Mouse (Mus musculus): ENCODE data around the gene Myo1b. TPM values are rescaled to one million over a fixed set of nuclear protein-coding genes. Genes with fewer than 3 reads are reported as not detected.

The Myo1b gene
- polyA plus RNA-seq, 1 experiment from 2014 or later = 33.5 TPM

DNA sequence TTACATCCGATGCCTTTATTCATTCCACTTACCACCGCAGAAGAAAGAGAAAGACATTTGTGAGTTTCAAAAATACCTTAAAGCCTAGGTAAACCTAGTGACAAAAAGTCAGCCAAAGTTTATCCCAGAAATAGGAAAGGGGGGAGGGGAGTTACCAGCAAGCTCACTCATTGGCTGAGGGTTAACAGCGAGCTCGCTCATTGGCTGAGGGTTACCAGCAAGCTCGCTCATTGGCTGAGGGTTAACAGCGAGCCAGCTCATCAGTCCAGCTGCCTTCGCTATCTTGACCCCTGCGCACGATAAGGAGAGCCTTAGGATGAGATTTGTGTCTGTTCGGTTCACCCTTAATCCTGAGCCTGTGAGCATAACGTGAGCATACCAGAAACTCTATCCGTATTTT is 6.9 kb upstream of the Myo1b start:
- H3K4me3 ChIP-seq = peak overlapping the region; percentile 29

DNA sequence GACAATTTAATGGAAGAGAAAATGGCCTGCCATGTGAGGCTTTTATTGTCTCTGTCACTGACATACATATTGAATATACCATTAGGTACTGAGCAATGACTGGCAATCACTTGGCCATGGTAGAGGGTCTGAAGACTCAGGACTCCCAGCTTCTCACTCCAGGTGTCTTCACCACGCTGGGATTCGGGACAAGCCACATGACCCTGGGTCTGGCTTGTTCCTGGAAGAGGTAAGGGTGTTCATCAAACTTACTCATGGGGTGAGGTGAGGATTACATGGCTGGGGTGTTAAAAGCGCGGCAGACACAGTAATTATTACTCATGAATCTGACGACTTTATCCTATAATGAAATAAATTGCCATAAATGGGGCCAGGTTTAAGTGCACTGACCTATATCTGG is 405 bp upstream of the Myo1b start:
- Histone ChIP-seq H3K9ac (peak overlapping the region; percentile 96), H3K4me1 (peaks cover 34% of the 10 kb centered on the region), H3K4me2 (peak overlapping the region; percentile 87), H3K4me3 (peak overlapping the region; percentile 86), H3K9me3 (no peaks in the 10 kb centered on the region), H3K36me3 (no peaks in the 10 kb centered on the region), H3K27me3 (replicated peaks) (no peaks in the 10 kb centered on the region), H3K27ac (replicated peaks) (no peak overlapping the region)
- 48% methylated on average over 5 of the region's 5 CpGs for WGBS
- ATAC-seq (ENCODE audit: extremely low read depth, insufficient number of reproducible peaks, low FRiP score, low TSS enrichment) = no peak

More for the DNA sequence above, 6.9 kb upstream of the Myo1b start:
- Histone ChIP-seq H3K9me3 (no peaks in the 10 kb centered on the region), H3K27me3 (replicated peaks) (no peaks in the 10 kb centered on the region), H3K4me1 (peaks cover 9% of the 10 kb centered on the region), H3K4me2 (peak overlapping the region; percentile 62), H3K9ac (no peak overlapping the region), H3K27ac (replicated peaks) (no peak overlapping the region), H3K36me3 (no peaks in the 10 kb centered on the region)
- 14% methylated on average over 12 of the region's 12 CpGs for WGBS
- no peak for ATAC-seq (ENCODE audit: extremely low read depth, insufficient number of reproducible peaks, low FRiP score, low TSS enrichment)

GRCm38 (mm10) chr1:51915051-51915575 is 758 bp downstream of the Myo1b start:
- H3K4me2 ChIP-seq = peak overlapping the region; percentile 87
- peak overlapping the region; percentile 86 for H3K4me3 ChIP-seq
- peak overlapping the region; percentile 96 for H3K9ac ChIP-seq
- under 1% methylated on average over 33 of the region's 33 CpGs for WGBS
- H3K4me1 ChIP-seq = peaks cover 43% of the 10 kb centered on the region
- no peaks in the 10 kb centered on the region for H3K27me3 ChIP-seq (replicated peaks)
- peaks cover 4% of the 10 kb centered on the region for H3K36me3 ChIP-seq
- peak overlapping the region; percentile 88 for H3K27ac ChIP-seq (replicated peaks)
- no peaks in the 10 kb centered on the region for H3K9me3 ChIP-seq
- ATAC-seq (ENCODE audit: extremely low read depth, insufficient number of reproducible peaks, low FRiP score, low TSS enrichment) = peak; percentile 48; the same call in 1 of the 2 replicates

- H3K4me2 ChIP-seq = peak overlapping the region; percentile 87
- H3K4me1 ChIP-seq = peaks cover 53% of the 10 kb centered on the region
- H3K4me3 ChIP-seq = peak overlapping the region; percentile 86; the same call in 1 of the 2 replicates
- no peak overlapping the region for H3K27ac ChIP-seq (replicated peaks)
- H3K9me3 ChIP-seq = no peaks in the 10 kb centered on the region
- peaks cover 6% of the 10 kb centered on the region for H3K36me3 ChIP-seq
- H3K9ac ChIP-seq = no peak overlapping the region; the same call in 1 of the 2 replicates
- no peaks in the 10 kb centered on the region for H3K27me3 ChIP-seq (replicated peaks)
- ATAC-seq (ENCODE audit: extremely low read depth, insufficient number of reproducible peaks, low FRiP score, low TSS enrichment) = no peak
- WGBS = 70% methylated on average over 3 of the region's 3 CpGs
Measured at GRCm38 (mm10) chr1:51914095-51914494, 1.8 kb downstream of the Myo1b start.

- H3K36me3 ChIP-seq = peaks cover 6% of the 10 kb centered on the region
- H3K27me3 ChIP-seq (replicated peaks) = no peaks in the 10 kb centered on the region
- WGBS = 30% methylated on average over 14 of the region's 14 CpGs
- H3K27ac ChIP-seq (replicated peaks) = peak overlapping the region; percentile 36
- peaks cover 59% of the 10 kb centered on the region for H3K4me1 ChIP-seq
- no peaks in the 10 kb centered on the region for H3K9me3 ChIP-seq
- no peak for ATAC-seq (ENCODE audit: extremely low read depth, insufficient number of reproducible peaks, low FRiP score, low TSS enrichment)
- H3K9ac ChIP-seq = peak overlapping the region; percentile 40; the same call in 1 of the 2 replicates
- H3K4me2 ChIP-seq = peak overlapping the region; percentile 87
- H3K4me3 ChIP-seq = peak overlapping the region; percentile 86; the same call in 1 of the 2 replicates
Measured at GRCm38 (mm10) chr1:51913071-51913814, 2.6 kb downstream of the Myo1b start.

- Histone ChIP-seq H3K9ac (no peak overlapping the region), H3K27ac (replicated peaks) (peak overlapping the region; percentile 24; the same call in 1 of the 2 replicates), H3K4me2 (no peak overlapping the region), H3K27me3 (replicated peaks) (no peaks in the 10 kb centered on the region), H3K9me3 (no peaks in the 10 kb centered on the region), H3K4me1 (peaks cover 78% of the 10 kb centered on the region), H3K4me3 (no peak overlapping the region), H3K36me3 (peaks cover 6% of the 10 kb centered on the region)
- 25% methylated on average over 4 of the region's 4 CpGs for WGBS
- ATAC-seq (ENCODE audit: extremely low read depth, insufficient number of reproducible peaks, low FRiP score, low TSS enrichment) = no peak
Measured at GRCm38 (mm10) chr1:51911331-51911730, 4.5 kb downstream of the Myo1b start.

- Histone ChIP-seq H3K9ac (no peak overlapping the region), H3K9me3 (no peaks in the 10 kb centered on the region), H3K36me3 (peaks cover 6% of the 10 kb centered on the region), H3K27me3 (replicated peaks) (no peaks in the 10 kb centered on the region), H3K27ac (replicated peaks) (no peak overlapping the region), H3K4me3 (no peak overlapping the region), H3K4me1 (peaks cover 77% of the 10 kb centered on the region), H3K4me2 (no peak overlapping the region)
- 76% methylated on average over 2 of the region's 2 CpGs for WGBS
- no peak for ATAC-seq (ENCODE audit: extremely low read depth, insufficient number of reproducible peaks, low FRiP score, low TSS enrichment)
Measured at GRCm38 (mm10) chr1:51909204-51909603, 6.7 kb downstream of the Myo1b start.

DNA sequence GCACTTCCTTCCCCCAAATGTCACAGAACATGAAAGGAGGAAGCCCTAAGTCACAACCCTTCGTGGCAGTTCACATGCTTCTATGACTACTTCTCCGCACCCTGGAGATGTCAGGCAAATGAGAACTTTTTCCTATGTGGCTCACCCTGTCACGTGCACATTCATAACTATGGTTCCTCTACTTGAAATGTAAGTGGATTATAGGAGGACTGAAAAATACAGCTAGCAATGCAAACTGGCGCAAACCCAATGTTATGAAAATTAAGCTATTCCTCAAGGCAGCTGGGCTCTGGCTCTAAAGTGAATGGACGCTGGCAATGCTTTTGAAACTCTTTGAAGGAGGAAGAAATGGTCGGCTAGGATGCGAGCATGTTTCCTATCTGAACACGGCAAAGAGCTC is 8.1 kb downstream of the Myo1b start:
- no peak overlapping the region for H3K4me3 ChIP-seq
- H3K4me1 ChIP-seq = peaks cover 76% of the 10 kb centered on the region
- ATAC-seq (ENCODE audit: extremely low read depth, insufficient number of reproducible peaks, low FRiP score, low TSS enrichment) = no peak
- H3K4me2 ChIP-seq = 0 out of 2 replicates have a peak overlapping the region, but pooled peaks have one; percentile 13
- peak overlapping the region; percentile 28; the same call in 1 of the 2 replicates for H3K9ac ChIP-seq
- H3K27ac ChIP-seq (replicated peaks) = peak overlapping the region; percentile 5; the same call in 1 of the 2 replicates
- peaks cover 6% of the 10 kb centered on the region for H3K36me3 ChIP-seq
- 33% methylated on average over 8 of the region's 8 CpGs for WGBS
- H3K27me3 ChIP-seq (replicated peaks) = no peaks in the 10 kb centered on the region
- no peaks in the 10 kb centered on the region for H3K9me3 ChIP-seq

DNA sequence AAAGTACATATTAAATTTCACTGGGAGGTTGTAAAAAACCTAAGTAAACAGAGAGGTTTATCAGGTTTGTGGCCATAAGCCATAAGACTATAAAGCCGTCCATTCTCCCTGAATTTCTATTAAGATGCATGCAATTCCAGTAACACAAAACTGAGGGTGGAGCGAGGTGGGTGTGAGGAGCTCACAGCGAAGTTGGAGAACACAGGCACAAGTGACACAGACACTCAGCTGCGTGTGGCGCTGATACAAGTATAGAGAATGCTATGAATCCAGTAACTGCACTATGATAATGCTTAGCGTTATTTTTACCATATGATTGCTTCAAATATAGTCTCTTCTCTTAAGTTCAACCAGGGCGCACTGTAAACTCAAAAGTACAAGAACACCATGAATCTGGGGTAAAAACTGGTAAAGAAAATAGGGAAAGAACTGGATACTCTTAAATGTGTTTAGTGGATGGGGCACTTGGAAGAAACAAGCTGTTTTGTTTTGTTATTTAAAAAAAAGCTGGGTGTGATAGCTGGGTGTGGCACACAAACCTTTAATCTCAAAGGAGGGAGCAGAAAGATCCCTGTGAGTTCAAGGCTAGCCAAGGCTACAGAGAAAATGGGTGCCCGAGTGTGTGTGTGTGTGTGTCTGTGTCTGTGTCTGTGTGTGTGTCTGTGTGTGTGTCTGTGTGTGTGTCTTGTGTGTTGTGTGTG is 9.5 kb downstream of the Myo1b start:
- no peak overlapping the region for H3K27ac ChIP-seq (replicated peaks)
- no peaks in the 10 kb centered on the region for H3K9me3 ChIP-seq
- H3K36me3 ChIP-seq = peaks cover 6% of the 10 kb centered on the region
- no peak for ATAC-seq (ENCODE audit: extremely low read depth, insufficient number of reproducible peaks, low FRiP score, low TSS enrichment)
- H3K4me1 ChIP-seq = peaks cover 70% of the 10 kb centered on the region
- H3K9ac ChIP-seq = no peak overlapping the region
- WGBS = 84% methylated on average over 8 of the region's 8 CpGs
- H3K4me2 ChIP-seq = no peak overlapping the region
- no peak overlapping the region for H3K4me3 ChIP-seq
- H3K27me3 ChIP-seq (replicated peaks) = no peaks in the 10 kb centered on the region

DNA sequence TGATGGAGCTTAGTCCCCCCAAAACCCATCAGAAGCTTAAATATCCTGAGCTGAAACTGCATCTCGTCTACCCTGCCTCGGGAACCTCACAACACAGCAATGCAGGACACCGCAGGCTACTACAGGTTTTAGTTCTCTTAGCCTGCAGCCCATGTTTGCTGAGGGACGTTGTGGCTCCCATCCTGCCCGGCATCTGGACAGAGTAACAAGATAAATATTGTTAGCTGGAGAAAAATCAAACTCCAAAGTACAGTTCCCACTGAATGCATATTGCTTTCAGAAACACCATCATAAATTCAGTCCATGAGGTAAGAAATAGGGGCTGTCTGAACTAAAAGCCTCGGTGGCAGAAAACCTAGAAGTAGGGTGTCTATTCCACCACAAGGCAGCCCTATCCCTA is 10.8 kb downstream of the Myo1b start:
- H3K27ac ChIP-seq (replicated peaks) = no peak overlapping the region
- no peak overlapping the region for H3K4me2 ChIP-seq
- ATAC-seq (ENCODE audit: extremely low read depth, insufficient number of reproducible peaks, low FRiP score, low TSS enrichment) = no peak
- peaks cover 60% of the 10 kb centered on the region for H3K4me1 ChIP-seq
- no peaks in the 10 kb centered on the region for H3K9me3 ChIP-seq
- no peaks in the 10 kb centered on the region for H3K27me3 ChIP-seq (replicated peaks)
- no peak overlapping the region for H3K4me3 ChIP-seq
- 78% methylated on average over 6 of the region's 6 CpGs for WGBS
- no peak overlapping the region for H3K9ac ChIP-seq
- peaks cover 5% of the 10 kb centered on the region; the same call in 1 of the 2 replicates for H3K36me3 ChIP-seq

DNA sequence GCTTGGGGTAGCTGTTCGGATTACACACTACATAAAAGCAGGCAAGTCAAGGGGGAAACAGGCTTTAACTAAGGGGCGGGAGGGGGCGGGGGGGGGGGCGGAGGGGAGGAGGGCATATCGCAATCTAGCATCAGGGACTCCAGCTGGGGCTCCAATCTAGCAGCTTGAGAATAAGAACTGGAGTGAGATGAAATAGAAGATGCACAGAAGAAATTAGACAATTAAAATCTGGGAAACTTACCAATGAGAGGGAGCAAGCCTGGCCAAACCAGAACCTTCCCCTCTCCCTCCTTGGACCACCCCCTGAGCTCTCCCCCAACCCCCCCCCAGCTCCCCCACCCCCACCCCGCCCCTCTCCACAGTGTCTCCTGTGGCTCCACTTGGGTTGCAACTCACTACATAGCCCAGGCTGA is 18.7 kb downstream of the Myo1b start:
- peaks cover 35% of the 10 kb centered on the region for H3K4me1 ChIP-seq
- H3K4me3 ChIP-seq = no peak overlapping the region
- no peak overlapping the region for H3K27ac ChIP-seq (replicated peaks)
- 0 out of 2 replicates have a peak, but pooled peaks cover 3% of the 10 kb centered on the region for H3K36me3 ChIP-seq
- no peaks in the 10 kb centered on the region for H3K9me3 ChIP-seq
- no peak for ATAC-seq (ENCODE audit: extremely low read depth, insufficient number of reproducible peaks, low FRiP score, low TSS enrichment)
- no peaks in the 10 kb centered on the region for H3K27me3 ChIP-seq (replicated peaks)
- 72% methylated on average over 5 of the region's 6 CpGs for WGBS
- H3K9ac ChIP-seq = no peak overlapping the region
- no peak overlapping the region for H3K4me2 ChIP-seq
